Mouse (Mus musculus): ENCODE results near the gene Tmem182.

The Tmem182 gene

DNA sequence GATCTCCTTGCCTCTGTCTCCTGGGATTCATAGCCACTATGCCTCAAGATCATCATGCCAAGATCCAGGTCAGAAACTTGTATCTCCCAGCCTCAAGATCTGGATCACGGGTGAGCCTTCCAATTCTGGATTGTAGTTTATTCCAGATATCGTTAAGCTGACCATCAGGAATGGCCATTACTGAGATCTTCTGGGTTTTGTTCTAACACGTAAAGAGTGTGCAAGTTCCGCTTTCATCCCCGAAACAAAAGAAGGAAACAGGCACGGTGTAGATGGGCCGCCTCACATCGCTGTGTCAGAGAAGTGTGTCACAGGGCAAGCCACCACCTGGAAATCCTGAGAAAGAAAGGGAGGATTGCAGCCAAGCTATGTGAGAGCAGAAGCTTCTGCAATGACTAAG is 6.3 kb upstream of the Tmem182 start:
- DNase-seq (ENCODE audit: low read depth, low spot score) = no peak

DNA sequence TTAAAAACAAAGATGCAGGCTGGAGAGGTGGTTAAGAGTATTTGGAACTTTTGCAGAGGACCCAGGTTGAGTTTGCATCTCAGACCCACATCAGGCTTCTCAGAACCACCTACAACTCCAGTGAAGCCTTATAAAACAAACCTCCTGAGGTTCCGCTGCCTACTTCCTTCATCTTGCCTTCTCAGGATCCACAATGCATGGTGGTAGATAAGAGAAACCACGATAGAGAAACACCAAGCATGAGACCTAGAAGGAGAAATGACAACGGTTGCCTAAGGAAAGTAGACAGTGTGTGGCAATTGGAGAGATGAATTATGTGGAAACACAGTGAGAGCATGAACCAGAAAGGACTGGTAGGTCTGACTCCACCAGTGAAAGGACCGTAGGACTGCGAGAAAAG is 4.5 kb upstream of the Tmem182 start:
- no peak for DNase-seq (ENCODE audit: low read depth, low spot score)

DNA sequence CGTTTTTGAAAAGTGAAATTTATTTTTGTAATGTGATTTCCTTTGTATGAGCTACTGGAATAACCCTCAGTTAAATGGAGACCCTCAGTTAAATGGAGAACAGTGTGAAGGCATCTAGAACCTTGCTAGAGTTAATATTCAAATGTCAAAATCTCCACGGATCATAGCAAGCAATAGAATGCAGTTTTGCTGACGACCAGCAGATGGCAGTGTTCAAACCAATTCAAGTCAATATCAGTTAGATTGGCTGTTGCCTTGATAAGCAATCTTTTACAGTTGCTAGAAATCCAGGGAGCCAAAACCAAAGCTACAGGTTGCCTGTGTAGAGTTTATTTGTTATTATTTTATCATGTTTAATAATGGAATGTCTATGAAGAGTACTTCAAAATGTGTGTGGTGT is 2.6 kb upstream of the Tmem182 start:
- peak; percentile 81 for DNase-seq (ENCODE audit: low read depth, low spot score)

DNA sequence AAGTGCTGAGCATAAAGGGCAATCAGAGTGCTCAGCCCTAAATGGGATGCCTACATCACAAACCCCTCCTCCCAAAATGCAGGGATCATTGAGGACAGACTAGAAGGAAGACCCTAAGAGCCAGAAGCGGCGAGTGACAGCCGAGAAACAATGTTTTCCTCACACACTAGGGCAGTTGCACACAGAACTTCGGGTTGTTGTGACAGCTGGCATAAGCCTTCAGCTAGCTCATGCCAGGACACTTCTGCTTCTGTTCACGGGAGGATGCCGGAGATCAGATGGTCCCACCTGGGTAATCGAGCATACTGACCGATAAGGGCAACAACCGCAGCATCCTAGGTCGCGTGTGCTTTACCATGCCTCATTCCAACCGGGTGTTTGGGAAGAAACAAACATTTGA is 1.3 kb upstream of the Tmem182 start:
- DNase-seq (ENCODE audit: low read depth, low spot score) = no peak

DNA sequence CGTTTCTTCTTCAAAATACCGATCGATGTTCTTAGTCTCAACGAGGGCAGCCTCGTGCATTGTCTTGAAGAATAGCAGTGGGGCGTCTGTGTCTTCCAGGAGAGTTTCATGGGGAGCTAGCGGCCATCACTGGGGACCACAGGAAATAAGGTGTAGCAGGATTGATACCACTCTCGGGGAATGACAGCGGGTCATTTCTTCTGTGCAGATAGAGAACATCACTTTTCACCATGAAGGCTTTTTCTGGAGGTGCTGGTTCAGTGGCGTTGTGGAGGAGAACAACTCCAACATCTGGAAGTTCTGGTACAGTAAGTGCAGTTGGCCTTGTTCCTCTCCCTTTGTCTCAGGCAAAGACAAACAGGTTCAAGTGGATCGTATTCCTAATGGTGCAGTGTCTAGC is 490 bp downstream of the Tmem182 start:
- no peak for DNase-seq (ENCODE audit: low read depth, low spot score)

DNA sequence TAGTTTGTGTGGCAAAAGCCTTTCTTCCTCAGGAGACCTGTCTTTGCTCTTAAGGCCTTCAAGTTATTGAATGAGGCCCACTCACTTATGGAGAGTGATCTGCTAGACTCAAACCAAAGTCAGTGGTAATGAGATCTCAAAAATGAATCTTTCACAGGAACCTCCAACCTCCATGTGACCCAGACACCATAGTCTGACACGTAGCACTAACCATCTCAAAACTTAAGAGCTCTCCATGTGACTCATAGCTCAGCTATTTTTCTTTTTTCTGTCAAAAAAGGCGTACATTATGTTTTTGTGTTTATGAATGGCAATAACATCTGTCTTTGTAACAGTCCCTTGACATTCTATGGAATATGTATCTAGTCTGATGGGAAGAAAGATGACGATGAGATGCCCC is 3.2 kb downstream of the Tmem182 start:
- no peak for DNase-seq (ENCODE audit: low read depth, low spot score)

DNA sequence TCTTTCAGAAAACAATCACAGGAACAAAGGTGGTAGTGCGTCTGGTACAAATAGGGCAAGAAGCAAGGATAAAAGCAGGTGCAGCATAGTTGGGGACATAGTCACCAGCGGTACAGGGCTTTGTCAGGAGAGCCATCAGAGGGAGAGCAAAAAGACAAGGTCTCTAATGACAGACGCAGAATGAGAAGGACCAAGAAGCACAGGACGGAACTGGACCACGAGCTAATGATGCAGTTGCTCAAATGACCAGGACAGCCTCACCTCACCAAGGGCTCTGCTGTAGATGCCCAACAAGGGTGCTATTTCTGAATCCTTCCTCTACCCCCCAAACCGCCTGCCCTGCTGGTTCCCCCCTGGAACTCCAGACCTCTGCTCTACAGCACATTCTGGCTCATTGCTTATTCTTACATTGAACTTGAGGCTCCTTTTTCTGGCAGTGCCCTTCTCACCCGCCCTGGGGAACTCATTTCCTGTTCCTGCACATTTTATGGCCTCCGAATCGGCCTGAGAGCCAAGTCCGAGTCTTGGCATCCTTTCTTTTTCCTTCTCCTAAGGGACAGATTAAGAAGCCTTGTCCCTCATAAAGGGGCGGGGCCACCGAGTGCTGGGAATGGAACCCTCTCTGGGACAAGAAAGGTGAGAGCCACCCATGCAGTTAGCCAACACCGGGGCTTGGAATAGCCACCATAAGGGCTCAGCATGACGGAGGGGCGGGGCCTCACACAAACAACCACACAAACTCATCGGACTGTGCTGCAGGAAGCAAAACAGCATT is 9.9 kb downstream of the Tmem182 start:
- no peak for DNase-seq (ENCODE audit: low read depth, low spot score)

DNA sequence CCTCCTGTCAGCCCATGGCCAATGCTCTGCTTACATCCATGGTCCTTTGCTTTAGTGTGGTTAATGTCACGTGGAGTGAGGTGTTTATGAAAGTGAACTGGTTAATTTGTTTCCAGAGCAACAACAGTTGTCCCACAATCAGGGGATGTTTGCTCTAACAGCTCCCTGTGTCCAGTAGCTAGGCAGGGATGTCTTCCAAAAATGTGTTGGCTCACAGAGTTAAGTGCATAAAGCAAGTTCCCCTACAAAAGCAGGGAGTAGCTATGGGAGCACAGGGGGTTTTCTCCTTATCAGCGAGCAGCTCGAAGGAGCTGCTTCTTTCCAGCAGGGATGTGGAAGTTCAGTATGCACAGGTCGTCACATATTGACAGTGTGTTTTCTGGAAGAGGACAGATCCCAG is 19.1 kb downstream of the Tmem182 start:
- DNase-seq (ENCODE audit: low read depth, low spot score) = no peak

DNA sequence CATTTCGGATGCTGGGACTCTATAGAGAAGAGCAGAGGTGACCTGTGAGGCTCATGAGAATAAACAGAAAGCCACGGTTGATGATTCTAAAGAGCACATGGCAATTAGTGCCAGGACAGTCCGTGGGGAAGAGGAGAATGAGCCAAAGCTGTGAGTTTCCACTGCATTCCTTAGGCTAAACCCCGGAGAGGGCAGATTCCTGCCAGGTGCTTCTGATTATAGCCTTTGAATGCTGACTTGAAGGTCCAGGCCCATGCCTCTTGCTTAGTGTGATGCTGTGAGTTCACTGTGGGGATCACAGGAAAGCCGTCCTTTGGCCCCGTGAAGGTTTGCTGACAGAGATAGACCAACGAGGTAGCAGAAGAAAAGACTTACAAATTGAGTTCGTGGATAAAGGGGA is 19.5 kb downstream of the Tmem182 start:
- no peak for DNase-seq (ENCODE audit: low read depth, low spot score)

DNA sequence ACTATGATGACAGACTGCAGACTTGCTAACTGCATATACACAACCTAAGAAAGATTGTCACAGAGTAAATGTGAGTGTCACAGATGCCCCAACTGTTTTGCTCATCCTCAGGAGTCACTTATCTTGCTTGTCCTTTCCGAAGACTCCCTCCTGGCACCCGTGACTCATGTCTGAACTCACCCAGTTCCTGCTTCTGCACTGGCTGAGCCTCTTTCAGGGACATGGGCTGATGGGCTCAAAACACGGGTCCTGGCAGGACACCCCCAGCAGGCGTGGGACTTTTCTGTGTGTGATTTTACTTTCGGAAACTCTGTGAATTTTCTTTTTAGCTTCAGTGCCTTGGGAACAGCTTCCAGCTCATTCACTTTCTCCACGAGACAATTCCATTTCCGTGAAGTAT is 20.4 kb downstream of the Tmem182 start:
- no peak for DNase-seq (ENCODE audit: low read depth, low spot score)

DNA sequence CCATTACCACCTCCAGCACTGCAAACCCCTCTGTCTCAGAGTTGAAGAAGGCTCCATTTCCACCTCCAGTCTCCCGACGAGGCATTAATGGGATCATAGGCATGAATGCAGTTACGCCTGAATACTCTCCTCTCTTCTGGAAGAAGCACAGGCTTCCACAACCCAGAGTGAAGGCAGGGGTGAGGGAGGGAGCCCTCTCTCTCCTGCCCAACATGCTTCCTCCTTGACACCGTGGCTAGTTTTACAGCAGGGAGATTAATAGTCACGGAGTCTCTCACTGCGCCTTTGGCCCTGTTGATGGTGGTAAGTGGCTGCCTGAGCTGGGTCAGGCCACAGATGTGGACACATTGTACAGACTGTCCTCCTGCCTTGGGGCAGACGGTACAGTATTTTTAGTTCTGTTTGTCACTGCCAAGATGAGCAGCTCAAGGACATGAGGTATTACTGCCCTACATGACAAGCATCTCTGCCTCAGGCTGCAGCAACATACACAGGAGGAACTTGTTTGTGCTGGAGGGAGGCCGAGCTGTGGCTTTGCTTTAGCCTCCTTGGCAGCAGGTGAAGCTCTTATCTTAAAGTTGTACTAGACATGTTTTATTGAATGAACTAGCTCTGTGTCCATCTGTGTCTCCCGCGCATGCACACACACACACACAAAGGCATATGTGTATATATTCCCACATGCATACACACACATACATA is 24.0 kb downstream of the Tmem182 start:
- peak; percentile 16 for DNase-seq (ENCODE audit: low read depth, low spot score)

DNA sequence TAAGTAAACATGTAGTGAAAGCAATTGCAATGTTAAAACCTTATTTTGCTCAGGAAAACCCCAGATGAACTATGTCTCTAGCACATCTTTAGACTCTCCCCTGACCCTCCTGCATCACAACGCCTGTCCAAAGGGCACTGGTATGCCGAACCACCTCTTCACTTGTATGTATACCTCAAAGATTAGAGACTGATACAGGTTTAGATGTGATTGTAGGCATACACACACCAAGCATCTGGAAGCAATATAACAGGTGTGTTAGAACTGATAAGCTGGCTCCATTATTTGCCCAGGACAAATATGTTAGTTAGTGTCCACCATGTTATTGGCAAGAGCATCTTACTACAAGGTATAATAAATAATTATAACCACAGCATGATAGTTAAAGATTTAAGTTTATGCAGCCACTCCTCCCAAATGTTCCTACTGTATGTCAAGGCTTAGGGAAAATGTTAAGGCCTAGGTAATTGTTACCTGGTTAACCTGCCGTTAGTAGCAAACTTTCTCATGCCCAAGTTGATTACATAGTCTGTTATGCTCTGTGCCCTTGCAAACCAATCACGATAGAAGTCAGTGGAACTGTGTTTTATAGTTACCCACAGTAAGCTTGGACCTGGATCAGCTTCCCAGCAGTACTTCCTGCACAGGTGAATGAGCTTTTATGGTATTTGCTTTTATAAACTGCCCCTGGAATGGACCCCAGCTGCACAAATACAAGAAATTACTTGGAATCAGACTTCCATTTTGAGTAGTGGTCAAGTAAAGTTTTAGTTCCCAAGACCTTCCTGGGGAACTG is 25.5 kb downstream of the Tmem182 start:
- DNase-seq (ENCODE audit: low read depth, low spot score) = no peak

DNA sequence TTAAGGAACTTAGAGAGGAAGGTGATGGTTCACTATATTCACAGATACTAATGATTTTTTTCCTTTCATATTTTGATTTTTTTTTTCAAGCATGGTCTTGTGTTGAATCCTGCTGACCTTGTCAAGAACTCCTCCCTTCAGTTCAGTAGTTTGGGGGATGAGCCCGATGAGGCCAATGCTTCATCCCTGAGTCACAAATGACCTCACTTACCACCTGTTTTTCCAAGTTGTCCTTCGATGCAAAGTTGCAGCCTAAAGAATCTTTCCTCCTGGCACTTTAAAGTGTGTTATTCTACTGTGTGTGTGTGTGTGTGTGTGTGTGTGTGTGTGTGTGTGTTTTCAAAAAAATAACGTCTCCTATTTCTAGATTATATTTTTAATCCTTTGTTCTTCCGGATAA is 30.1 kb downstream of the Tmem182 start:
- DNase-seq (ENCODE audit: low read depth, low spot score) = no peak

DNA sequence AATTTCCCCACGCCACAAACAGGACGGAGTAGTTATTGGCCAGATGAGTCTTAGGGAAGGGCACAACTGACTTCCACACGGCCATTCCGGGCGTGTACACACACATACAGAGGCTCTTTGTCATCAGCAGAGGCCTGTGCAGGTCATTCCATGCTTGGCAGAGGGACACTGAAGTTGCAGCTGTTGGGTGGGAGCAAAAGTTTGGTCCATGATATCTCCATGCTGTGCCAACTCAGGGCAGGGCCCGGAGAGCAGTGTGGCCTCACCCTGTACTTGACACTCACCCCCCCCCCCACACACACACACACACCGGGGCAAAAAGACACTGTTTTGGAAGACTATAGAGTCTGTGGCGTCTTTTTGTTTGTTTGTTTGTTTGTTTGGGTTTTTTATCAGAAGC is 35.2 kb downstream of the Tmem182 start:
- DNase-seq (ENCODE audit: low read depth, low spot score) = no peak

DNA sequence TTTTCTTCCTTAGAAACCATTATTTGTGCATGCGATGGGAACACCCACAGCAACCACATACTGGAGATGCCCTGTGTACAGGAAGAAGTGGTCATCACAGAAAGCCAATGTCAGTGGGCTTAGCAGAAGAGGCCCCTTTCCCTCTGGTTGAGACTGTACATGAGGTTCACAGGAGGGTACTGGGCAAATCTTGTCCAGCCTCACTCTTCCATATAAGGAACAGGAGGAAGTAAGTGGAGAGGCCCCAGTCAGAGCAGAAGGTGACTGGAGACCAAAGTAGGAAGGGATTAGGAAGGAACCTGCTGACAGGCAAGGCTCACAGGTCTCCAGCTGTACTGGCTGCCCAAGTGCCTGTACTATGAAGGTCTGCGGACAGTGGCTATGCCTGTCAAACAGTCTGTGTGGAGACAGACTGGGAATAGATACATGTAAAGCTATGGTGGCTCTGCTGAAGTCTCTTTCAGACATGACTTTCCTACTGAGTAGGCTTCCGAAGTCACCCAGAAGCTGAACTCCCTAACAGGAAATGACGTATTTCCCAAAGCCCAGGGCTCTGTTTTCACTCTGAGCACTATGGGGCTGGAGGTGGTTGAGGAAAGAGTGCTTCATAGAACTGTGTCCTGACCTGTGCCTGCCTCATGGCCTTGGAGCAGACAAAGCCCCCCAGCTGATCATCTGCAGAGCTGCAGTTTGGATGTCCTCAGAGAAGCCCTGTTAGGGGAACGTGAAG is 35.8 kb downstream of the Tmem182 start:
- DNase-seq (ENCODE audit: low read depth, low spot score) = no peak

DNA sequence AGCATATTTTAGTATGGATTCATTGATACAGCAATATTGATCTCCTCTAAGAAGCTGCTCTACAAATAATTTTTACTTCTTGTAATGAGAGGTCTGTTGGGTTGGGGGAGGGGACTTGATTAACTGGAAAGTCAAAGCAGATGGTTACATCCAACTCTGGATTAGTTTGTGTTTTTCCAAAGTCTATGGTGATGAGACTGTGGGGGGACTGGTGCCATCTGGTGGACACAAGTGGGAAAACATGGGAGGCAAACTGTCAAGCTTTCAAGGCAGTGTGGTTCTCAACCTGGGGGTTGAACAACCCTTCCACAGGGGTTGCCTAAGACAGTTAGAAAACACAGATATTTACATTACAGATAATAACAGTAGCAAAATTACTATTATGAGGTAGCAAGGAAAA is 39.2 kb downstream of the Tmem182 start:
- peak; percentile 55 for DNase-seq (ENCODE audit: low read depth, low spot score)

DNA sequence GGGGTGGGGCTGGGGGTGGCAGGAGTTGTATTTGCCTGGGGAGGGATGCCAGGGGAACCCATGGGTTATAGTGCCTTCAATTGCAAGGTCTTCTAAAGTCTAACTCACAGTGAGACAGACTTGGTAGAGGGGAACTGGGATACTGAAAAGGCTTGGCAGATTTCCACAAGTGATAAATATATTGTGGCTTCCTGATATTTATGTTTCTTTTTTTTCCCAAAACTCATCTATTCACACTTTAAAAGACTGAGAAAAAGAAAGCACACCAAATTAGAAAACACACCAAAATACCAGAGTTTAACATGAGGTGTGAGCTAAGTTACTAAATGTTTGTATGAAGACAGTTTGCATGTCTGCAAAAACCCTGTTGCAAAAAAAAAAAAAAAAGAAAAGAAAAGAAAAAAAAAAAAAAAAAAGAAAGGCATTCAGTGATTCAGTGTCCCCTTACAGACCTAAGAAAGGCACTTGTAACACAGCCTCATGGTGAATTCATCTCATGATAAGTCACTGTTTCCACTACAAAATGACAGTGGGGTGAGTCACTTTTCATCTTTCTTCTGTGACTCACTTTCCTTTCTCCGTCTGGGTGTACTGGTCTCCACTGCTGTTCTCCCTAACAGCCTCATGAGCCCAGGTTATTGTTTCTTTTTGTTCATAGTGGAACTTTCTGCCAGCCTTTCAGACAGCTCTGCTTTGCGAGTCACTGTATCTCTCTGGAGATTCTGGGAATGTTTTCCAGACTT is 42.0 kb downstream of the Tmem182 start:
- peak; percentile 67 for DNase-seq (ENCODE audit: low read depth, low spot score)

DNA sequence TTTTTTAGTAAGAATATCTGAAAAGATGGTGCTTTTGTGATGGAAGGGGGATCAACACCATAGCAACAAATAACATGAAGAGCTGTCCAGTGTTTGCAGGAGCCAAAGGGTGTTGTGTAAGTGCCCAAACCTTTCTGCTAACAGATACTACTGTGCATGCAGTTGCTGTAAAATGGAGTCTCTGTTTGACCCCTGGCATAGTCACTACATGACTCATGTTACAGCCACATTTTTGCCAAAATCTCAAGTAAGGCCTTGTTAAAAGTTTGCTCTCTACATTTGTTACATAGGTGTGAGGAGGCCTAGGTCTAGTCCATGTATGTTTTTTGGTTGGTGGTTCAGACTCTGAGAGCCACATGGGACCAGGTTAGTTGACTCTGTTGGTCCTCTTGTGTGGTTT is 45.9 kb downstream of the Tmem182 start:
- no peak for DNase-seq (ENCODE audit: low read depth, low spot score)

DNA sequence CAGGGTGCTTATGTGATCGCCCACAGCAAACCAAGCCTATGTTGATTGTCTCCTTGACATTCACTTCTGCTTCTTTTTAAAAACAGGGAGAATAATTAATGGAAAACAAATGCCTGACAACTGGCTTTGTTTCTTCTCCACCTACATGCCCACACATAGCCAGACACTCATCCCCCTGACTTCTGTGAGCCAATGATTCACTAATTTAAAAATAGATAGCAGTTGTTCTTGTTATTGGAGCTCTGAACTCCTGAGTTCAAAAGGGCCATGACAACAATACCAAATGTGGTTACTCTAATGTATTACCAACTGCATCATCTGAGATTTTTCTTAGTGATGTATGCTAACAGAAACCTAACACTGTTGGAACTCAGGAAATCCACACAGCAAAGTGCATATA is 49.9 kb downstream of the Tmem182 start:
- DNase-seq (ENCODE audit: low read depth, low spot score) = peak; percentile 53

DNA sequence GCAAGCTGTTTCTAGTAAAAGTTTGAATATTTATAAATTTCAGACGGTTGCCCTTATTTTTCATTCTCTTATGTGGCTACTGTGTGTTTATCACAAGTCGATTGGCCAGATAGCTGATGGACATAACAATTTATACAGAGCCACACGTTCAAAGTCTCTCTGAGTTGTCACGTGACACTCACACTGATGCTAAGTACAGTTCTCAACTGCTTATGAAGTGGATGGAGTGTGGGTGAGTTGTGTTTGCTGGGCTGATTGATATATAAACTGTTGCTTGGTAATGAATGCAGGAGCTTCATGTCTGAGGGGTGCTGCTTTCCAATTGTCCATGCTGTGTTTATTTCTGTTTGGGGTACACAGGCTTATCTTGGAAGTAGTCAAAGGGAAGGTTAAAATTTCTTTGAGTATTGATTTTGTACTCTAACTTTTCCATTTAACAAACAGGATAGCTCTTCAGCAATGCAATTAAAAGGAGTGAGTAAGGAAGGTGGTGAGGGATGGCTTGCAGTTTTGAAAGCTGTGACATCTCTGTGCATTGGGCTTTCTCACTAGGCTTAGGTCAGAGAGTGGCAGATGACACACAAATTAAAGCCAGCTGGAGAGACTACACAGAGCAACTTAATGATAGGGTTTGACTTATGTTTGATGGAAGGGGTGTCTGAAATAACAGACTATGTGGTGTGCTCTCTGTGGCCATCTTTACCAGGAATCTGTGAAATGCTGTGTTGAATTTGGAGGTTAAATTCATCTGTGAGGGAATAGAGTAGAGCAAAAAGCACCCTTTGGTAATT is 51.6 kb downstream of the Tmem182 start:
- DNase-seq (ENCODE audit: low read depth, low spot score) = no peak

Measured in brain, adult 2 months (tissue).